Mouse (Mus musculus) T-cell, adult 2 months (primary cell): ENCODE data around the gene Cad.

Source experiments
- DNase-seq: peaks from one replicate; pipeline ENCODE4 v3.0.0; 2022; ENCODE audit warnings: low spot score

Cad gene

DNA sequence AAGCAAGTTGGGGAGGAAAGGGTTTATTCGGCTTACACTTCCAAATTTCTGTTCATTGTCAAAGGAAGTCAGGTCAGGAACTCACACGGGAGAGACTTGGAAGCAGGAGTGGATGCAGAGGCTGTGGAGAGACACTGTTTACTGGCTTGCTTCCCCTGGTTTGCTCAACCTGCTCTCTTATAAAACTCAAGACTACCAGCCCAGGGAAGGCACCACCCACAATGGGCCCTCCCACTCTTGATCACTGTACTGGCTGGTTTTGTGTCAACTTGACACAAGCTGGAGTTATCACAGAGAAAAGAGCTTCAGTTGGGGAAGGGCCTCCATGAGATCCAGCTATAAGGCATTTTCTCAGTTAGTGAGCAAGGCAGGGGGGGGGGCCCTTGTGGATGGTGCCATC lies 16.5 kb downstream of the Cad start:
- DNase-seq, result no peak

GRCm38 (mm10) chr5:31071821-31072220 lies 17.2 kb downstream of the Cad start:
- no peak for DNase-seq

DNA sequence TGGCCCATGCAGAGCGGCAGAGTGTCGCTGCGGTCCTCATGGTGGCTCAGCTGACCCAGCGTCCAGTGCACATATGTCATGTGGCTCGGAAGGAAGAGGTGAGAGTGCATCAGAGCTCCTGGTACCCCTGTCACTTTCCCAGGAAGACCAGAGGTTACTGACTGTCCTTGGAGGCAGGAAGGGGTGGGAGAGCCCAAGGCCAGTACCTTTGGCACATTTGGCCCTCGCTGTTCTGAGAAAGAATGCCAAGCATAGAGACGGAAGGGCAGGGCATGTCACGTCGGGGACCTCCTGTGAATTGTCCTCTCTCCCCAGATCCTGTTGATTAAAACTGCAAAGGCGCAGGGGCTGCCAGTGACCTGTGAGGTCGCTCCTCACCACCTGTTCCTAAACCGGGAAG lies 18.6 kb downstream of the Cad start:
- no peak for DNase-seq

DNA sequence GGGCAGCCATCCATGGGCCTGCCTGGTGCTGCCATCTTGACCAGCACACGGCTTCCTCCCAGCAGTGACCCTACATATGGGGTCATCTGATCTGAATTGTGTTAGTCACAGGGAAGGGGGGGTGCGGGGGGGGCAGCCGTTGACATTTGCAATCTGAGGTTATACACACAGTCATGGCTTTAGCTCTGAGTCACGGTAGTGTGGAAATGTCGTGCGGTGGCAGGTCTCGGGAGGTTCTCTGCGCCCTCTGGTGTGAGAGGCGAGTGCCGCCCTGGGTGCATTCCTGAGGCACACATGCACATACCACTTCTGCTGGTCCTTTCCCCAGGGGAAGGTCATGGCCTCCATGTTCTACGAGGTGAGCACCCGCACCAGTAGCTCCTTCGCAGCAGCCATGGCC lies 21.8 kb downstream of the Cad start:
- DNase-seq, result no peak

GRCm38 (mm10) chr5:31080059-31080794 lies 25.6 kb downstream of the Cad start:
- no peak for DNase-seq

DNA sequence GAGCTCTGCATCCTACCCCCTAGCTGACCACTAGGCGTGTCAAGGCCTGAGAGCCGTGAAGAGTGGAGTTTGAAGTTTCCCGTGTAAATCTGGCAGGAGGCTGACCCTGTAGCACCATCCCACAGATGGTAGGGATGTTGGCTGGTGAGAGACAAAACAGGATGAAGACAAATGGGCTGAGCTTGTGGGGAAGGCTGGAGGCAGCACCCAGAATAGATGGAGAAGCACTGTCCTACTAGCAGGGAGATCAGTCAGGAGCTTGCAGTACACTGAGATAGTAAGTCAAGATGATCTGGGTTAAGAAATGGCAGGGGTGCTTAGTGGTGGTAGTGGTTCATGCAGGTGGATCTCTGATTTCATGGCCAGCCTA lies 26.2 kb downstream of the Cad start:
- no peak for DNase-seq

DNA sequence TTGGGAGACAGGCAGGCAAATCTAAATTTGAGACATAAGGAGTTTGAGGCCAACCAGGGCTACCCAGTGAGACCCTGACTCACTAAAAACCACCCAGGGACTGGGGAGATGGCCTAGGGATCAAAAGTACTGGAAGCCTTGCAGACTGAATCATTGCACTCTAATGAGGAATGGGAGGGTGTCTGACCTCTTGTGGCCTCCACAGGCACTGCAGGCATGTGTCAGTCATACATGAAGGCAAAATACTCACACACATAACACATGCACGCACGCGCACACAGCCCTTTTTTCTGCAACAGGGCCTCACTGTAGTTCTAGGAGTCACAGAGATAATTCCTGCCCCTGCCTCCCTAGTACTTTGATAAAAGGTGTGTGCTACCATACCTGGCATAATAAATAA lies 26.8 kb downstream of the Cad start:
- DNase-seq, result peak; percentile 36

DNA sequence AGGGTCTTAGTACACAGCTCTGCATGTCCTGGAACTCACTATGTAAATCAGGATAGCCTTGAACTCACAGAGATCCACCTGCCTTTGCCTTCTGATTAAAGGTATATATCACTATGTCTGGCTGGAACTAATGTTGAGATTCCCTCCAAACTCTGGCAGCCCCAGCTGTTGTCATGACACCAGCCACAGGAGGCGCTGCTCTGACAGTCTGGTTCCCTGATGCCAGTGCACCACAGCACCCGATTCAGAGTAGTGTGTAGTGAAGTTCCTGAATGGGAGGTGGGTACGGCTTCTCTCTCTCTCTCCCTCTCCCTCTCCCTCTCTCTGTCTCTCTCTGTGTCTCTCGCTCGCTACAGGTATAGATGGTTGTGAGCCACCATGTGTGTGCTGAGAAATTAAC lies 27.8 kb downstream of the Cad start:
- DNase-seq, result peak; percentile 70

DNA sequence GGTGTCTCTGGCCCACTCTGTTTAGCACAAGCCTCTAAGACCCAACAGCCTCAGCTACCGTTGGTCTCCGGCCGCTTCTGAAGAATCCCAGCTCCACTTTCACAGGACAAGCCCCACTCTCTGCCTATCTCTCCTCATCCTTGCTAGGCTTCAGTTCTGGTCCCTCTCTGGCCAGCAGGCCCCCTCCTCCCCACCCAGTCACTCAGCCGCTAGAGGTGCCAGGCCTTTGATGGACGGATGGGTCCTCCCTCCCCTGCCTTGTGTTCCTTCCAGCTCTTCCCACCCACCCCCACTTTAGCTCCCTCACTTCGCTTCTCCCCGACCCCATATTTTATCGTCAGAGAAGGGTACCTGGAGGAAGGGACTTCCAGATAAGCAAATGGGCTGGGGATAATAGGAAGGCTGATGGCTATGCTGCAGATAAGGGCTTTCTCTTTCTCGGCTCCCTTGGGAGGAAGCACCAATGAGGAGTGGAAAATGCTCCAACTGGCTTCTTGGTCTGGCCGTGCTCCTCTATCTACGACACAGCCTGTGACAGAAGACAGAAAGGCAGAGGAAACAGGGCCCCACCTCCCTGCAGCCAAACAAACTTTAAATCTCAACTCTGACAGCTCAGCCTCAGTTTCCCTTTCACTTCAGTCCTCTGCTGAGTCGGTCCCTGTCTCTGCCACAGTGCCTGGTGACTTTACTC lies 28.5 kb downstream of the Cad start:
- peak; percentile 46 for DNase-seq

- no peak for DNase-seq
Observed at GRCm38 (mm10) chr5:31083949-31084348, 29.4 kb downstream of the Cad start.

DNA sequence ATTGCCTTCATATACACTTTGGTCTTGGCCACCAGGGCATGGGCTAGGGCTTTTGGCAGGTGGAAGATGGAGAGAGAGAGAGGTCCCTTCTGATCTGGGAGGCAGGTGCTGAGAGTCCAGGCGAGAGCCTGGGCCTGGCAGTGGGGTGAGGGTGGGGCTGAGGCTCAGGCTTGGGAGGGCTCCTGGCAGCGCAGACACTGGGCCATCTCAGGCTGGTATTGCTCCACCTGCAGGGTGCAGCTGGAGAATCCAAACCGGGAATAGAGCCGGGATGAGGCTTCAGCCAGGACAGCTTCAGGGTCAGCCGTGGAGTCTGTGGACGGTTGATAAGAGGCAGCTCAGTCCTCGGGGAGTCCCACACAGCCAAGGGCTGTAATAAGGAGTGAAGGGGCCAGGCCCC lies 32.0 kb downstream of the Cad start:
- DNase-seq, result no peak

DNA sequence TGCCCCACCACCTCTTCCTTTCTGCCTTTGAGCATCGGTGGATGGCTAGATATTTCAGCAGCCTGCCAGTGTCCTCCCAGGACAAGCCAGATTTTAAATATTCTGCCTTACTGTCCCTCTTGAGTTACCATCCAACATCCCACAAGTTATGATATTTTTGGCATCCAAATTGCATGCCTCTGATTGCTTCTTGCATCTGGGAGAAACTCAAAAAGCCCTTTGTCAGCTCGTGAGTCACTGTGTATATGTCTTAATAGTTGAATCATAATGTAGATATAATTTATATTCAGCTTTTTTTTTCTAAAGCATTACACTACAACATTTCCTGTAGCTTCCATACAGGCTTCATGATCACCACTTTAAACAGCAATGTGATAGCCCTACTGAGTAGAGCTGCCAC lies 32.6 kb downstream of the Cad start:
- DNase-seq, result no peak

GRCm38 (mm10) chr5:31092231-31092975 lies 37.8 kb downstream of the Cad start:
- no peak for DNase-seq

GRCm38 (mm10) chr5:31093151-31094041 lies 38.8 kb downstream of the Cad start:
- peak; percentile 39 for DNase-seq

GRCm38 (mm10) chr5:31094100-31094798 lies 39.7 kb downstream of the Cad start:
- DNase-seq, result peak; percentile 54

GRCm38 (mm10) chr5:31094799-31095691 lies 40.5 kb downstream of the Cad start:
- DNase-seq, result peak; percentile 80

- no peak for DNase-seq
Observed at GRCm38 (mm10) chr5:31095711-31096480, 41.3 kb downstream of the Cad start.

DNA sequence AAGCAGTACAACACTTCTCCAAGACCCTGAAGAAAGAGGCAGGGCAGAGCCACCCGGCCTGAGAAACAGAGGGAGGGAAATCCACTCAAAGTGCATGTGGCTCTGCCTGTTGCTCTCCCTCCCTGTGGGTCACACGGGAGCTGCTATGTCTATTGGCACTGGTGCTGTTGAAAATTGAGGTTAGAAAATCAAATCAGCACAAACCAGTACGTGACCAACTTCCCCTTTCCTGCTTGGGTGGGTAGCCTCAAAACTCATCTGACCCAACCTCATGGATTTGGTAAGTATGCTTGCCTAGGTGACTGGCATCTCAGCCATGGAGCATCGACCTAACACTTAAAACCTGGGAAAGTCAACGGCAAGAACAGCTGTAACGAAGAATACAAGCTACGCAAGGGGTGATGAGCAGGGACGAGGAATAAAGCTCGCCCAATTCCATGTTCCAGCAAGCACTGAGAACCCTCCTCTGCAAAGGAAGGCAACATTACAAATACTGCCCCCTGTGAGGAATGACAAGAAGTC lies 51.3 kb downstream of the Cad start, which contains the start of gene Dnajc5g:
Gene Dnajc5g, plus strand, starts transcription at position 472 of the 522 bp plus-strand sequence.
- no peak for DNase-seq

GRCm38 (mm10) chr5:31108000-31108490 lies 53.5 kb downstream of the Cad start, which contains the start of gene Slc30a3:
TSS of gene Slc30a3 (minus strand) at chr5:31108237.
- no peak for DNase-seq
